Mouse (Mus musculus) lung, postnatal 0 days (tissue): ENCODE results near the gene Zfp667. TPM values are rescaled to one million over a fixed set of nuclear protein-coding genes. Genes with fewer than 3 reads are reported as not detected.
"Not testable (repeated sequence)": the region's sequence is repeated elsewhere in the genome, so short reads cannot be mapped to it uniquely, and the experiment has no call there.

ENCODE experiments used
- ATAC-seq: fragments of 200-750 bp; cut with Nextera tagmentation; 2 replicates; pipeline ENCODE4 v1.8.0; 2017; ENCODE audit warnings: moderate library complexity
- DNase-seq: peaks from one replicate; pipeline ENCODE4 v3.0.0-alpha.2; 2016; ENCODE audit warnings: low spot score
- H3K27ac ChIP-seq: fragments of 300-500 bp; sonication (generic); 2 replicates; pipeline ENCODE4 v1.5.1; 2014; ENCODE audit warnings: antibody characterized with exemption, mild to moderate bottlenecking, low read length, mixed read lengths
- H3K27me3 ChIP-seq: fragments of 300-500 bp; sonication (generic); replicated peaks from 2 replicates; pipeline ENCODE4 v1.6.1; 2014; ENCODE audit warnings: low read length, mixed read lengths; ENCODE audit not compliant: insufficient read depth
- H3K36me3 ChIP-seq: fragments of 300-500 bp; sonication (generic); 2 replicates; pipeline ENCODE4 v1.6.1; 2014; ENCODE audit warnings: low read length, mixed read lengths; ENCODE audit not compliant: insufficient read depth
- H3K4me1 ChIP-seq: fragments of 300-500 bp; sonication (generic); 2 replicates; pipeline ENCODE4 v1.6.1; 2014; ENCODE audit warnings: antibody characterized with exemption, low read depth, low read length, mixed read lengths; ENCODE audit not compliant: insufficient read depth
- H3K4me2 ChIP-seq: fragments of 300-500 bp; sonication (generic); replicated peaks from 2 replicates; pipeline ENCODE4 v1.6.1; 2014; ENCODE audit warnings: low read depth, mild to moderate bottlenecking, low read length, moderate library complexity, mixed read lengths
- H3K4me3 ChIP-seq: fragments of 300-500 bp; sonication (generic); 2 replicates; pipeline ENCODE4 v1.5.1; 2014; ENCODE audit warnings: low read depth, low read length
- H3K9ac ChIP-seq: fragments of 300-500 bp; sonication (generic); replicated peaks from 2 replicates; pipeline ENCODE4 v1.6.1; 2014; ENCODE audit warnings: low read depth, mild to moderate bottlenecking
- H3K9me3 ChIP-seq: fragments of 300-500 bp; sonication (generic); 2 replicates; pipeline ENCODE4 v1.6.1; 2016; ENCODE audit warnings: low read length, mixed read lengths
- CTCF ChIP-seq: IDR thresholded peaks from 2 replicates; pipeline ENCODE4 v1.5.1; 2016; ENCODE audit warnings: antibody characterized with exemption, mild to moderate bottlenecking
- EP300 ChIP-seq: IDR thresholded peaks from 2 replicates; pipeline ENCODE4 v1.6.1; 2016; ENCODE audit warnings: antibody characterized with exemption, mild to moderate bottlenecking, control low read depth
- WGBS: fragments of 180-500 bp; shearing (Covaris S2); extraction: QIAGEN DNeasy Blood & Tissue Kit; methylation state at CpG from one replicate; pipeline ENCODE4 v1.1.7; 2014; 5-methylcytosine and 5-hydroxymethylcytosine counted together
- polyA plus RNA-seq: library from polyadenylated mRNA; unstranded; fragments of >200 nt; fragmentation: Nextera tagmentation; extraction: Ambion mirVana; gene quantifications from 2 replicates; pipeline ENCODE4 v1.2.1, GENCODE M21; 2015

Gene Zfp667
- 4.7 and 5.5 TPM in 2 replicates for polyA plus RNA-seq

DNA sequence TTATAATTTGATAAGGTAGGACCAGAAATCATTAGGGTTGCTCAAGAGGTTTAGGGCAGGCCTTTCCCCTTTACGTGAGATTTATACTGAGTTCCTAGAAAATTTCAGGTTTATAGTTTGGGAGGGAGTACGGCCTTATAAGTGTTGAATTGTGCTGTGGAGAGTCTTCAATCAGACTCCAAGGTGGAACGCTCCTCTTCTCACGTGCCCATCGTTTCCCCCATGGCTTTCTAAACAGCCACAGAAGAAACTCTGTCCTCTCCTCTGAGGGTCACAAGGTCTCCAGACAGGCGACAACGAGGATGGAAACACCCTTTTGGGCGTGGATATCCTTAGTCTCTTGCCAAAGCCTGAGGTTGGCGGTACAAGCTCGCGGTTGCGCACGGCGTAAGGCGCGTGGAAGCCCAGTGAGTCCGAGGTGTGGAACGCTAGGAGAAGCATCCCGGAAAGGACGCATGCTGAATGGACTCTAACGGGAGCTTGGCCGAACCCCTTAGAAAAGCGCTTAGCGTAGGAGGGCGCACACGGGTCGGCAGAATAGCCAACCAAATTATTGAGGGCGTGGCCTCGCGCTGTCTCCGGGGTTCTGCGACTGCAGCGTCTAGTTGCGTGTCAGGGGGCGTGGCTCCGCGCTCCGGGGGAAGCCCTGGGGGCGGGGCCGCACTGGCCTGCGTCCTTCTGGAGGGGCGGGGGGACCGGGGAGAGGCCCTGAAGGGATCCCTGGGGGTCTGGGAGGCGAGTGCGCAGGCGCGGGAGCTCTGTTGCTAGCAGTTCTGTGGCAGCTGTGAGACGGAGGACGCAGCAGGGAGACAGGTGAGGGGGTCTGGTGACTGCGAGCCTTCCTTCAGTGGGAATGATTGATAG, at the start of gene Zfp667:
Gene Zfp667 (plus strand): TSS at position 738 of the 864 bp plus-strand sequence.
- 2% methylated on average over 41 of the region's 50 CpGs for WGBS
- H3K4me3 ChIP-seq, result peak within 1 kb of the TSS; percentile 44
- no peaks in the 10 kb centered on the region for H3K9me3 ChIP-seq
- ATAC-seq (peak; percentile 90), DNase-seq (peak; percentile 98)
- H3K9ac ChIP-seq, result no peak within 1 kb of the TSS
- no peak for TF ChIP-seq EP300
- TF ChIP-seq CTCF, result peak; percentile 29
- H3K36me3 ChIP-seq, result no peaks in the 10 kb centered on the region
- H3K27ac ChIP-seq, result peak within 1 kb of the TSS; percentile 52
- H3K4me2 ChIP-seq, result peak within 1 kb of the TSS; percentile 67
- H3K27me3 ChIP-seq, result no peaks in the 10 kb centered on the region
- no peaks in the 10 kb centered on the region for H3K4me1 ChIP-seq

GRCm38 (mm10) chr7:6239787-6240186, 46.6 kb upstream of the Zfp667 start:
- Histone ChIP-seq H3K4me2 (no peak overlapping the region), H3K27ac (no peak overlapping the region), H3K36me3 (no peaks in the 10 kb centered on the region), H3K27me3 (no peaks in the 10 kb centered on the region), H3K4me1 (no peaks in the 10 kb centered on the region), H3K9me3 (no peaks in the 10 kb centered on the region), H3K4me3 (no peak overlapping the region), H3K9ac (no peak overlapping the region)
- no peak for ATAC-seq
- 50% methylated on average over 11 of the region's 11 CpGs for WGBS
- TF ChIP-seq CTCF (no peak), EP300 (no peak)
- DNase-seq, result no peak

DNA sequence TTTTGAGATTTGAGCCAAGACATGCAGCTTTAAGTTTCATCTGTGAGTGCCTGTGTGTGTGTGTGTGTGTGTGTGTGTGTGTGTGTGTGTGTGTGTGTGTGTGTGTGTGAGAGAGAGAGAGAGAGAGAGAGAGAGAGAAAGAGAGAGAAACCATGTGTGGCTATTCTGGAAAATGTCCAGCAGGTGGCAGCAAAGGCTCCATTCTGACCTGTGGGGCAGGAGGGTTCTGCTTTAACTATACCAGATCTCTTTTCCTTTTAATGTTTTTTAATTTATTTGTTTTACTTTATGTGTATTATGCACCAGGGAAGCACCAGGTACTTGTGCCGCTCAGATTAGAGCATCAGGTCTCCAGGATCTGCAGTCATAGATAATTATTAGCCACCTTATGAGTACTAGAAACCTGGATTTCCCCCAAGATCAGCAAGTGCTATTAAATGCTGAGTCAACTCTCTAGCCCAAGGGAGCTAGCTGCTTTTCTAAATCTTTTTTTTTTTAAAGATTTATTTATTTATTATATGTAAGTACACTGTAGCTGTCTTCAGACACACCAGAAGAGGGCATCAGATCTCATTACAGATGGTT, 45.4 kb upstream of the Zfp667 start:
- not testable (repeated sequence) for H3K4me2 ChIP-seq, H3K4me3 ChIP-seq, H3K9me3 ChIP-seq, H3K27ac ChIP-seq, ATAC-seq, H3K36me3 ChIP-seq, H3K4me1 ChIP-seq, H3K9ac ChIP-seq, H3K27me3 ChIP-seq
- WGBS, result 16% methylated on average over 1 of the region's 1 CpGs
- DNase-seq, result peak; percentile 30
- peak; percentile 67 for TF ChIP-seq CTCF

- 34% methylated on average over 11 of the region's 11 CpGs for WGBS
- ATAC-seq (no peak), DNase-seq (no peak)
- no peaks in the 10 kb centered on the region for H3K4me1 ChIP-seq
- H3K9me3 ChIP-seq, result no peaks in the 10 kb centered on the region
- H3K4me3 ChIP-seq, result no peak overlapping the region
- no peak overlapping the region for H3K9ac ChIP-seq
- H3K4me2 ChIP-seq, result no peak overlapping the region
- no peaks in the 10 kb centered on the region for H3K27me3 ChIP-seq
- TF ChIP-seq CTCF, result no peak
- no peak for TF ChIP-seq EP300
- H3K27ac ChIP-seq, result no peak overlapping the region
- H3K36me3 ChIP-seq, result no peaks in the 10 kb centered on the region
Observed at GRCm38 (mm10) chr7:6244361-6245292, 41.8 kb upstream of the Zfp667 start.

DNA sequence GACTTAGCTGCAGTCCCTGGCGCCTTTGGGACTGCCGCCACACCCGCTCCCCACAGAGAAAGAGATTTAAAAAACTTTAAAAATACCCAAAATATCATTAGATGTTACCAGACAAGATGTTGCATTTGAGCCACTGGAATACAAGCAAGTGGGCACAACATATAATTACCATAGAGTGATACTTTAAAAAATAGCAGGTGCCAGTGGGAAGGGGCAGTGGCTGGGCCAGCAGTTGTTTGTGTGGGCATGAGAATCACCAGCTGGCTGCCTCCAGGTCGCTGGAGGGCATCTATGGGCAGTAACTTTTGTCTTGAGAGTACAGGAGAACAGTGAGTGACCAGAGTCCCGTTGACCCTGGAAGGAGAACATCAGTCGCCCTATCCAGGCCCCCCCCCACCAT, 34.0 kb upstream of the Zfp667 start, which contains the start of gene Epp13:
Gene Epp13 (plus strand): TSS at position 301 of the 400 bp plus-strand sequence.
- no peaks in the 10 kb centered on the region for H3K27me3 ChIP-seq
- no peak within 1 kb of the TSS for H3K4me3 ChIP-seq
- H3K4me2 ChIP-seq, result no peak within 1 kb of the TSS
- no peak for DNase-seq
- no peak within 1 kb of the TSS for H3K27ac ChIP-seq
- TF ChIP-seq EP300 (no peak), CTCF (no peak)
- H3K9me3 ChIP-seq, result no peaks in the 10 kb centered on the region
- ATAC-seq, result no peak
- no peaks in the 10 kb centered on the region for H3K4me1 ChIP-seq
- no peaks in the 10 kb centered on the region for H3K36me3 ChIP-seq
- 75% methylated on average over 6 of the region's 6 CpGs for WGBS
- H3K9ac ChIP-seq, result no peak within 1 kb of the TSS

DNA sequence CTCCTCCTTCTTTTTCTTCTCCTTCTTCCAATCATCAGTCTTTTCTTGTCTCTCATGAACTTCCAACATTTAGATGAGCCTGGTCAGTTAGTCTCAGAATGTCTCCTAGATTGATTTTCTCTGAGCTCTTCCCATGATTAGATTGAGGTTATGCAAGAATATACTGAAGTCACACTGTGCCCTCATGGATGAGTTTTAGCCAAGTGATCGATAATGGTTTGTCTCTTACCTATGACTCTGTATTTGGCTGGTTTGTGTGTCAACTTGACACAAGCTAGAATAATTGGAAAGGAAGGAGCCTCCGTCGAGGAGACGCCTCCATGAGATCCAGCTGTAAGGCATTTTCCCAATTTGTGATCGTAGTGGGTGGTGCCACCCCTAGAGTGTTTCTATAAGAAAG, 31.9 kb upstream of the Zfp667 start:
- DNase-seq, result no peak
- H3K4me2 ChIP-seq, result no peak overlapping the region
- H3K36me3 ChIP-seq, result no peaks in the 10 kb centered on the region
- no peak overlapping the region for H3K27ac ChIP-seq
- H3K9me3 ChIP-seq, result no peaks in the 10 kb centered on the region
- no peak for ATAC-seq
- no peak for TF ChIP-seq CTCF
- no peak for TF ChIP-seq EP300
- no peak overlapping the region for H3K4me3 ChIP-seq
- no peaks in the 10 kb centered on the region for H3K27me3 ChIP-seq
- WGBS, result 82% methylated on average over 5 of the region's 5 CpGs
- no peak overlapping the region for H3K9ac ChIP-seq
- no peaks in the 10 kb centered on the region for H3K4me1 ChIP-seq
